Mouse (Mus musculus): ENCODE measurements around the gene Rapgef5.

The Rapgef5 gene

GRCm38 (mm10) chr12:117516179-117516578 lies at the start of gene Rapgef5:
Rapgef5 (plus strand) TSS chr12:117516479.
- no peak for DNase-seq (ENCODE audit: inconsistent age in 2 of 2, low spot score in 1 of 2)

- DNase-seq (ENCODE audit: inconsistent age in 2 of 2, low spot score in 1 of 2): peak in 1 of 2 experiments; percentile 49
These were observed 48.0 kb upstream of the Rapgef5 start for GRCm38 (mm10) chr12:117468329-117468728.

- DNase-seq (ENCODE audit: inconsistent age in 2 of 2, low spot score in 1 of 2): peak in 1 of 2 experiments; percentile 32
These were observed 37.3 kb upstream of the Rapgef5 start for GRCm38 (mm10) chr12:117479014-117479413.

- peak; percentile 15 to 47 for DNase-seq (ENCODE audit: inconsistent age in 2 of 2, low spot score in 1 of 2)
These were observed 36.6 kb upstream of the Rapgef5 start for GRCm38 (mm10) chr12:117479680-117480079.

- no peak for DNase-seq (ENCODE audit: inconsistent age in 2 of 2, low spot score in 1 of 2)
These were observed 35.3 kb upstream of the Rapgef5 start for GRCm38 (mm10) chr12:117480958-117481357.

- no peak for DNase-seq (ENCODE audit: inconsistent age in 2 of 2, low spot score in 1 of 2)
These were observed 33.6 kb upstream of the Rapgef5 start for GRCm38 (mm10) chr12:117482665-117483064.

GRCm38 (mm10) chr12:117486118-117487057 lies 29.9 kb upstream of the Rapgef5 start:
- no peak for DNase-seq (ENCODE audit: inconsistent age in 2 of 2, low spot score in 1 of 2)

- no peak for DNase-seq (ENCODE audit: inconsistent age in 2 of 2, low spot score in 1 of 2)
These were observed 19.6 kb upstream of the Rapgef5 start for GRCm38 (mm10) chr12:117496501-117497176.

GRCm38 (mm10) chr12:117497361-117497760 lies 18.9 kb upstream of the Rapgef5 start:
- no peak for DNase-seq (ENCODE audit: inconsistent age in 2 of 2, low spot score in 1 of 2)

GRCm38 (mm10) chr12:117499242-117499641 lies 17.0 kb upstream of the Rapgef5 start:
- peak in 1 of 2 experiments; percentile 39 for DNase-seq (ENCODE audit: inconsistent age in 2 of 2, low spot score in 1 of 2)

GRCm38 (mm10) chr12:117501180-117501579 lies 15.1 kb upstream of the Rapgef5 start:
- DNase-seq (ENCODE audit: inconsistent age in 2 of 2, low spot score in 1 of 2): peak in 1 of 2 experiments; percentile 29

- no peak for DNase-seq (ENCODE audit: inconsistent age in 2 of 2, low spot score in 1 of 2)
These were observed 13.4 kb upstream of the Rapgef5 start for GRCm38 (mm10) chr12:117502834-117503233.

- no peak for DNase-seq (ENCODE audit: inconsistent age in 2 of 2, low spot score in 1 of 2)
These were observed 11.1 kb upstream of the Rapgef5 start for GRCm38 (mm10) chr12:117505163-117505562.

GRCm38 (mm10) chr12:117507772-117508171 lies 8.5 kb upstream of the Rapgef5 start:
- no peak for DNase-seq (ENCODE audit: inconsistent age in 2 of 2, low spot score in 1 of 2)

- DNase-seq (ENCODE audit: inconsistent age in 2 of 2, low spot score in 1 of 2): no peak
These were observed 6.4 kb upstream of the Rapgef5 start for GRCm38 (mm10) chr12:117509919-117510318.

- DNase-seq (ENCODE audit: inconsistent age in 2 of 2, low spot score in 1 of 2): no peak
These were observed 3.8 kb upstream of the Rapgef5 start for GRCm38 (mm10) chr12:117512468-117512867.

GRCm38 (mm10) chr12:117513150-117513932 lies 2.9 kb upstream of the Rapgef5 start:
- no peak for DNase-seq (ENCODE audit: inconsistent age in 2 of 2, low spot score in 1 of 2)

GRCm38 (mm10) chr12:117517275-117517936 lies 1.1 kb downstream of the Rapgef5 start:
- no peak for DNase-seq (ENCODE audit: inconsistent age in 2 of 2, low spot score in 1 of 2)

- no peak for DNase-seq (ENCODE audit: inconsistent age in 2 of 2, low spot score in 1 of 2)
These were observed 8.2 kb downstream of the Rapgef5 start for GRCm38 (mm10) chr12:117524311-117525013.

GRCm38 (mm10) chr12:117527889-117528288 lies 11.6 kb downstream of the Rapgef5 start:
- no peak for DNase-seq (ENCODE audit: inconsistent age in 2 of 2, low spot score in 1 of 2)

Measured in adrenal gland, adult (tissue).